ENCODE assay signal across 9 mouse cellular contexts in genomic region chr9:106169917-106170316, GRCm38 (mm10). TPM values are rescaled to one million over a fixed set of nuclear protein-coding genes. Genes with fewer than 3 reads are reported as not detected.
DNase-seq lines count a peak whose midpoint lies in the region; ATAC-seq and TF ChIP-seq lines count a peak whose summit lies in the region.
"Had no signal": no experiment of that assay in that cellular context is flagged by ENCODE, and none has a peak within 500 bp of the region (broad histone marks: within the 10 kb centered on the region; RNA-seq: fewer than 3 reads in every experiment).

No protein-coding gene starts in this region.

- no peaks in the 10 kb centered on the region for H3K9me3 ChIP-seq in kidney, embryonic 16.5 days (ENCODE audit: low read length)
- H3K9me3 ChIP-seq in embryonic facial prominence, embryonic 15.5 days (replicated peaks) = no peaks in the 10 kb centered on the region
- no peaks in the 10 kb centered on the region for H3K9me3 ChIP-seq in intestine, postnatal 0 days (ENCODE audit: control insufficient read depth)
- H3K9me3 ChIP-seq in neural tube, embryonic 13.5 days = no peaks in the 10 kb centered on the region

- peaks cover 26% of the 10 kb centered on the region for H3K4me1 ChIP-seq in kidney, embryonic 16.5 days (ENCODE audit: insufficient read depth, low read length)
- H3K4me1 ChIP-seq in embryonic facial prominence, embryonic 15.5 days = peaks cover 24% of the 10 kb centered on the region
- H3K4me1 ChIP-seq in intestine, postnatal 0 days (replicated peaks; ENCODE audit: control insufficient read depth, insufficient read depth, low read length) = 0 out of 2 replicates have a peak, but pooled peaks cover 14% of the 10 kb centered on the region
- peaks cover 39% of the 10 kb centered on the region for H3K4me1 ChIP-seq in neural tube, embryonic 13.5 days (replicated peaks)

- TF ChIP-seq CTCF in intestine, postnatal 0 days (IDR thresholded peaks at IDR 0.05; ENCODE audit: low read depth) = no peak

- DNase-seq in kidney, postnatal 14 days = no peak
- no peak for DNase-seq in adipocyte (ENCODE audit: low spot score)
- DNase-seq in layer of hippocampus, adult 9-11 months = no peak

- WGBS in kidney, embryonic 16.5 days = 22% methylated on average over 6 of the region's 6 CpGs
- WGBS in embryonic facial prominence, embryonic 15.5 days = 26% methylated on average over 6 of the region's 6 CpGs
- WGBS in intestine, postnatal 0 days = 36% methylated on average over 6 of the region's 6 CpGs
- WGBS in neural tube, embryonic 13.5 days = 39% methylated on average over 6 of the region's 6 CpGs

- H3K4me2 ChIP-seq in kidney, embryonic 16.5 days (replicated peaks; ENCODE audit: low read depth, low read length) = peak overlapping the region; percentile 86
- peak overlapping the region; percentile 85 for H3K4me2 ChIP-seq in embryonic facial prominence, embryonic 15.5 days (replicated peaks)
- peak overlapping the region; percentile 82; the same call in 1 of the 2 replicates for H3K4me2 ChIP-seq in intestine, postnatal 0 days (replicated peaks; ENCODE audit: low read depth)
- H3K4me2 ChIP-seq in neural tube, embryonic 13.5 days = peak overlapping the region; percentile 94

- no peaks in the 10 kb centered on the region for H3K27me3 ChIP-seq in kidney, embryonic 16.5 days (ENCODE audit: insufficient read depth, low read length)
- no peaks in the 10 kb centered on the region for H3K27me3 ChIP-seq in embryonic facial prominence, embryonic 15.5 days
- H3K27me3 ChIP-seq in intestine, postnatal 0 days (replicated peaks; ENCODE audit: control insufficient read depth, insufficient read depth, low read length) = no peaks in the 10 kb centered on the region
- no peaks in the 10 kb centered on the region for H3K27me3 ChIP-seq in neural tube, embryonic 13.5 days

- peak overlapping the region; percentile 99 for H3K4me3 ChIP-seq in kidney, embryonic 16.5 days (ENCODE audit: low read length)
- H3K4me3 ChIP-seq in embryonic facial prominence, embryonic 15.5 days (replicated peaks) = peak overlapping the region; percentile 79
- H3K4me3 ChIP-seq in intestine, postnatal 0 days (ENCODE audit: low read depth, low read length) = peak overlapping the region; percentile 78; the same call in 1 of the 2 replicates
- peak overlapping the region; percentile 74 for H3K4me3 ChIP-seq in neural tube, embryonic 13.5 days

- H3K36me3 ChIP-seq in kidney, embryonic 16.5 days (ENCODE audit: insufficient read depth, low read length) = no peaks in the 10 kb centered on the region
- no peaks in the 10 kb centered on the region for H3K36me3 ChIP-seq in embryonic facial prominence, embryonic 15.5 days
- no peaks in the 10 kb centered on the region for H3K36me3 ChIP-seq in intestine, postnatal 0 days (ENCODE audit: control insufficient read depth, insufficient read depth)
- H3K36me3 ChIP-seq in neural tube, embryonic 13.5 days = no peaks in the 10 kb centered on the region

- ATAC-seq in kidney, embryonic 16.5 days (ENCODE audit: low FRiP score, low TSS enrichment) = no peak
- no peak for ATAC-seq in embryonic facial prominence, embryonic 15.5 days (ENCODE audit: insufficient number of reproducible peaks, low FRiP score, low TSS enrichment, low read depth)
- ATAC-seq in intestine, postnatal 0 days = no peak
- ATAC-seq in neural tube, embryonic 13.5 days (ENCODE audit: low read depth) = no peak
- no peak for ATAC-seq in inflammation-experienced regulatory T-cells, adult 6 months

- peak overlapping the region; percentile 94 for H3K9ac ChIP-seq in kidney, embryonic 16.5 days (replicated peaks; ENCODE audit: low read length)
- H3K9ac ChIP-seq in embryonic facial prominence, embryonic 15.5 days = no peak overlapping the region; the same call in 1 of the 2 replicates
- no peak overlapping the region for H3K9ac ChIP-seq in intestine, postnatal 0 days (ENCODE audit: low read depth, low read length)
- H3K9ac ChIP-seq in neural tube, embryonic 13.5 days = peak overlapping the region; percentile 92

- H3K27ac ChIP-seq in kidney, embryonic 16.5 days (ENCODE audit: low read length) = peak overlapping the region; percentile 98
- no peak overlapping the region for H3K27ac ChIP-seq in embryonic facial prominence, embryonic 15.5 days (replicated peaks)
- H3K27ac ChIP-seq in intestine, postnatal 0 days (ENCODE audit: low read depth, low read length) = no peak overlapping the region
- H3K27ac ChIP-seq in neural tube, embryonic 13.5 days (replicated peaks) = peak overlapping the region; percentile 99
- H3K27ac ChIP-seq: macrophage had no signal

RNA-seq across cellular contexts. Expression of gene Wdr82, which starts 0.8 kb away (rescaled TPM):
- 20.7 and 20.8 TPM in 2 replicates for polyA plus RNA-seq in kidney, embryonic 16.5 days (2015; fragmentation: Nextera tagmentation; extraction: Ambion mirVana)
- 22.3 and 24.2 TPM in 2 replicates for polyA plus RNA-seq in embryonic facial prominence, embryonic 15.5 days (2015; fragmentation: Nextera tagmentation; extraction: Ambion mirVana)
- 10.6 and 11.3 TPM in 2 replicates for polyA plus RNA-seq in intestine, postnatal 0 days (2015; fragmentation: Nextera tagmentation; extraction: Ambion mirVana)
- 27.7 and 29.6 TPM in 2 replicates for polyA plus RNA-seq in neural tube, embryonic 13.5 days (2015; fragmentation: Nextera tagmentation; extraction: Ambion mirVana)
- polyA plus RNA-seq in inflammation-experienced regulatory T-cells, adult 6 months (2017; shearing (Covaris generic)) = 10 to 100 TPM; 28.3 to 48.5 (median 39.8) TPM

RNA-seq across cellular contexts. Expression of gene Glyctk, which starts 12.0 kb away (rescaled TPM):
- polyA plus RNA-seq in kidney, embryonic 16.5 days (2015; fragmentation: Nextera tagmentation; extraction: Ambion mirVana) = 14.7 and 17.1 TPM in 2 replicates
- polyA plus RNA-seq in embryonic facial prominence, embryonic 15.5 days (2015; fragmentation: Nextera tagmentation; extraction: Ambion mirVana) = 2.9 and 3.0 TPM in 2 replicates
- 17.4 and 20.6 TPM in 2 replicates for polyA plus RNA-seq in intestine, postnatal 0 days (2015; fragmentation: Nextera tagmentation; extraction: Ambion mirVana)
- polyA plus RNA-seq in neural tube, embryonic 13.5 days (2015; fragmentation: Nextera tagmentation; extraction: Ambion mirVana) = 4.9 and 5.1 TPM in 2 replicates
- polyA plus RNA-seq in inflammation-experienced regulatory T-cells, adult 6 months (2017; shearing (Covaris generic)) = 1 to 10 TPM; 2.0 to 4.7 (median 2.1) TPM

RNA-seq across cellular contexts. Expression of gene Ppm1m, which starts 29.6 kb away (rescaled TPM):
- 56.8 and 58.8 TPM in 2 replicates for polyA plus RNA-seq in kidney, embryonic 16.5 days (2015; fragmentation: Nextera tagmentation; extraction: Ambion mirVana)
- polyA plus RNA-seq in embryonic facial prominence, embryonic 15.5 days (2015; fragmentation: Nextera tagmentation; extraction: Ambion mirVana) = 55.8 and 57.1 TPM in 2 replicates
- polyA plus RNA-seq in intestine, postnatal 0 days (2015; fragmentation: Nextera tagmentation; extraction: Ambion mirVana) = 10.0 and 10.8 TPM in 2 replicates
- 18.7 and 22.8 TPM in 2 replicates for polyA plus RNA-seq in neural tube, embryonic 13.5 days (2015; fragmentation: Nextera tagmentation; extraction: Ambion mirVana)
- 10 to 100 TPM; 11.2 to 27.9 (median 20.4) TPM for polyA plus RNA-seq in inflammation-experienced regulatory T-cells, adult 6 months (2017; shearing (Covaris generic))

RNA-seq across cellular contexts. Expression of gene Twf2, which starts 33.0 kb away (rescaled TPM):
- 72.7 and 75.5 TPM in 2 replicates for polyA plus RNA-seq in kidney, embryonic 16.5 days (2015; fragmentation: Nextera tagmentation; extraction: Ambion mirVana)
- polyA plus RNA-seq in embryonic facial prominence, embryonic 15.5 days (2015; fragmentation: Nextera tagmentation; extraction: Ambion mirVana) = 57.2 and 64.1 TPM in 2 replicates
- polyA plus RNA-seq in intestine, postnatal 0 days (2015; fragmentation: Nextera tagmentation; extraction: Ambion mirVana) = 21.9 and 25.6 TPM in 2 replicates
- polyA plus RNA-seq in neural tube, embryonic 13.5 days (2015; fragmentation: Nextera tagmentation; extraction: Ambion mirVana) = 54.1 and 57.1 TPM in 2 replicates
- 100 to 1,000 TPM; 126 to 140 (median 135) TPM for polyA plus RNA-seq in inflammation-experienced regulatory T-cells, adult 6 months (2017; shearing (Covaris generic))

RNA-seq across cellular contexts. Expression of gene Tlr9, which starts 52.5 kb away (rescaled TPM):
- 0.07 TPM in 1 of 2 replicates, not detected in the other for polyA plus RNA-seq in kidney, embryonic 16.5 days (2015; fragmentation: Nextera tagmentation; extraction: Ambion mirVana)
- polyA plus RNA-seq in embryonic facial prominence, embryonic 15.5 days (2015; fragmentation: Nextera tagmentation; extraction: Ambion mirVana) = 0.07 and 0.28 TPM in 2 replicates
- polyA plus RNA-seq in intestine, postnatal 0 days (2015; fragmentation: Nextera tagmentation; extraction: Ambion mirVana) = 0.08 and 0.09 TPM in 2 replicates
- polyA plus RNA-seq in neural tube, embryonic 13.5 days (2015; fragmentation: Nextera tagmentation; extraction: Ambion mirVana) = not detected in 2 replicates
- polyA plus RNA-seq in inflammation-experienced regulatory T-cells, adult 6 months (2017; shearing (Covaris generic)) = under 1 TPM in 1 of 3 experiments, not detected in 2; 0.14 TPM

Comparison
In these comparisons a context has a peak if more than half of its experiments do, and no peak if none do; other contexts are left out.
1. H3K27ac ChIP-seq: peak in kidney, embryonic 16.5 days (single experiment) and neural tube, embryonic 13.5 days (single experiment); none in embryonic facial prominence, embryonic 15.5 days (single experiment) and intestine, postnatal 0 days (single experiment).
2. H3K9ac ChIP-seq: peak in kidney, embryonic 16.5 days (single experiment) and neural tube, embryonic 13.5 days (single experiment); none in embryonic facial prominence, embryonic 15.5 days (single experiment) and intestine, postnatal 0 days (single experiment).
3. Peak in every context shown above with its lines, with median percentiles within 50 percentile points of each other: H3K4me2 ChIP-seq and H3K4me3 ChIP-seq.